12 mouse cellular contexts compared by ENCODE assay signal in the genomic region with DNA sequence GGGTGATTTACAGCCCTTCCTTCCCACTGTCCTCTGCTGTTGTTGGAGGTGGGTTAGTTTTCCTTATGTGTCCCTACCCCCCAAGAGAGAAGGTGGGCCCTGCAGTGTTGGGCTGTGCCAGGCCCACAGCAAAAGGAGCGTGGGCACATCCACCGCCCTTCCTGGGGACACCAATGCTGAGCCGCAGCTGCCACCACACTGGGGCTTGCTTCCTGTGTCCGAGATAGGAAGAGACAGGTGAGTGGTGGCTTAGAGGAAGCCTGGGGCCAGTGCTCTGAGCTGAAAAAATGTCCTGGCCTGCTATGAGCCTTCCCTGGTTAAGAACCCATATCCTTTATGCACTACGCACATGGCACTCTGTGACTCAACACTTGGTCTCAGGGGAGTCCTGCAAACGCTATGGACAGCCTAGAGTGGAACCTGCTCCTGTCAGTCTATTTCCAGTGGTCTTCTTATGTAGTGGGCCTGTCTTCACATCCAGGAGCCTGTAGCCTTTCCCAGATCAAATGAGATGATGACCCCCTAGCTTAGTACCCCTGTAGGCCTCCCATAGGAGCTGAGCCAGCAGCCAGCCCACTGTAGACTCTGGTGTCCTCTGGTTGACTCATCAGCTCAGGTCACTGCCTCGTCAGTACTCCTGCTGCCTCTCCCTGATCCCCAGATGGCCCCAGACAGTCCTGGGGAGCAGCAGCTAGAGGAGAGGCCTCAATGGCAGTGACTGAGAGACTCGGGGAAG. TPM values are rescaled to one million over a fixed set of nuclear protein-coding genes. Genes with fewer than 3 reads are reported as not detected.
DNase-seq lines count a peak whose midpoint lies in the region; ATAC-seq lines count a peak whose summit lies in the region.
"Had no signal": no experiment of that assay in that cellular context is flagged by ENCODE, and none has a peak within 500 bp of the region (broad histone marks: within the 10 kb centered on the region; RNA-seq: fewer than 3 reads in every experiment).

No protein-coding gene starts in this region.

- H3K4me3 ChIP-seq in heart, embryonic 14.5 days (ENCODE audit: control insufficient read depth in 1 of 2, insufficient read depth in 1 of 2, low read depth in 1 of 2, low read length in 2 of 2), result no peak overlapping the region
- no peak overlapping the region for H3K4me3 ChIP-seq in midbrain, embryonic 11.5 days (ENCODE audit: low read depth, low read length)
- H3K4me3 ChIP-seq in midbrain, embryonic 16.5 days (ENCODE audit: low read depth, low read length), result no peak overlapping the region
- H3K4me3 ChIP-seq: forebrain, embryonic 12.5 days had no signal

- no peaks in the 10 kb centered on the region for H3K27me3 ChIP-seq in heart, embryonic 14.5 days (ENCODE audit: control insufficient read depth, insufficient read depth, low read length)
- no peaks in the 10 kb centered on the region for H3K27me3 ChIP-seq in midbrain, embryonic 11.5 days (ENCODE audit: control insufficient read depth, insufficient read depth, low read length)
- H3K27me3 ChIP-seq in midbrain, embryonic 16.5 days (ENCODE audit: control insufficient read depth, insufficient read depth, low read depth, low read length), result no peaks in the 10 kb centered on the region
- H3K27me3 ChIP-seq: forebrain, embryonic 12.5 days; Patski had no signal

- H3K27ac ChIP-seq in heart, embryonic 14.5 days (replicated peaks in 1 of 2; ENCODE audit: control insufficient read depth in 1 of 2, insufficient read depth in 1 of 2, low read depth in 2 of 2, low read length in 2 of 2), result peak overlapping the region; percentile 40 to 62; a peak in 3 of 4 replicates
- no peak overlapping the region for H3K27ac ChIP-seq in midbrain, embryonic 11.5 days (ENCODE audit: low read depth, low read length)
- H3K27ac ChIP-seq in midbrain, embryonic 16.5 days (ENCODE audit: low read length), result no peak overlapping the region
- H3K27ac ChIP-seq: forebrain, embryonic 12.5 days had no signal

- no peaks in the 10 kb centered on the region for H3K9me3 ChIP-seq in heart, embryonic 14.5 days (ENCODE audit: control insufficient read depth, low read length)
- no peaks in the 10 kb centered on the region for H3K9me3 ChIP-seq in midbrain, embryonic 11.5 days (ENCODE audit: control insufficient read depth, low read length)
- H3K9me3 ChIP-seq in midbrain, embryonic 16.5 days (replicated peaks; ENCODE audit: control insufficient read depth, low read length, poor library complexity, severe bottlenecking), result no peaks in the 10 kb centered on the region
- H3K9me3 ChIP-seq: forebrain, embryonic 12.5 days had no signal

- H3K4me1 ChIP-seq in heart, embryonic 14.5 days (ENCODE audit: control insufficient read depth in 2 of 2, insufficient read depth in 2 of 2, low read length in 2 of 2), result peaks cover 45 to 52% of the 10 kb centered on the region in 2 experiments
- H3K4me1 ChIP-seq in midbrain, embryonic 11.5 days (ENCODE audit: control insufficient read depth, insufficient read depth, low read length), result peaks cover 2% of the 10 kb centered on the region; the same call in 1 of the 2 replicates
- peaks cover 4% of the 10 kb centered on the region; the same call in 1 of the 2 replicates for H3K4me1 ChIP-seq in midbrain, embryonic 16.5 days (ENCODE audit: control insufficient read depth, insufficient read depth, low read length)

- no peak for ATAC-seq in heart, embryonic 14.5 days (ENCODE audit: insufficient number of reproducible peaks, insufficient read depth, low FRiP score, low read depth)
- ATAC-seq in midbrain, embryonic 11.5 days (ENCODE audit: low FRiP score), result no peak
- ATAC-seq in midbrain, embryonic 16.5 days, result no peak
- ATAC-seq in hematopoietic stem cell, adult 5-6 weeks (replicated peaks in 1 of 2; ENCODE audit: insufficient read depth in 1 of 2, low FRiP score in 2 of 2, low TSS enrichment in 1 of 2, low read depth in 1 of 2, poor library complexity in 2 of 2, severe bottlenecking in 2 of 2), result 0 out of 4 replicates have a peak, but pooled peaks have one; percentile 13 to 15
- ATAC-seq: Patski had no signal

- no peak for DNase-seq in heart, postnatal 25 days (ENCODE audit: low spot score)
- DNase-seq in midbrain, embryonic 11.5 days (ENCODE audit: low spot score, missing footprints), result peak; percentile 72
- no peak for DNase-seq in cerebellum, adult 9-11 months
- DNase-seq in thymus, postnatal 0 days (ENCODE audit: low spot score), result no peak
- DNase-seq: cerebellum, adult 11 months; kidney, postnatal 10 days had no signal

- 61% methylated on average over 8 of the region's 8 CpGs for WGBS in heart, embryonic 14.5 days
- 79% methylated on average over 8 of the region's 8 CpGs for WGBS in midbrain, embryonic 11.5 days
- WGBS in midbrain, embryonic 16.5 days, result 90% methylated on average over 8 of the region's 8 CpGs

- H3K4me2 ChIP-seq in heart, embryonic 14.5 days (ENCODE audit: low read length), result no peak overlapping the region
- no peak overlapping the region for H3K4me2 ChIP-seq in midbrain, embryonic 11.5 days
- H3K4me2 ChIP-seq in midbrain, embryonic 16.5 days (ENCODE audit: low read length), result no peak overlapping the region
- H3K4me2 ChIP-seq: forebrain, embryonic 12.5 days; liver, embryonic 11.5 days had no signal

- intact Hi-C loops in heart, postnatal 25 days (cut with DNase I), result loop anchor here (5.0 kb wide), 1 partner anchor 64 kb away; no protein-coding TSS in a partner anchor

- H3K9ac ChIP-seq in heart, embryonic 14.5 days (ENCODE audit: low read length), result peak overlapping the region; percentile 12; the same call in 1 of the 2 replicates
- H3K9ac ChIP-seq in midbrain, embryonic 11.5 days (ENCODE audit: low read length), result no peak overlapping the region
- no peak overlapping the region for H3K9ac ChIP-seq in midbrain, embryonic 16.5 days (ENCODE audit: low read depth, low read length)
- H3K9ac ChIP-seq: forebrain, embryonic 12.5 days had no signal

- peaks cover 31% of the 10 kb centered on the region for H3K36me3 ChIP-seq in heart, embryonic 14.5 days (ENCODE audit: control insufficient read depth, insufficient read depth, low read length)
- H3K36me3 ChIP-seq in midbrain, embryonic 11.5 days (ENCODE audit: control insufficient read depth, insufficient read depth, low read length), result no peaks in the 10 kb centered on the region
- H3K36me3 ChIP-seq in midbrain, embryonic 16.5 days (ENCODE audit: control insufficient read depth, insufficient read depth, low read length), result no peaks in the 10 kb centered on the region

RNA-seq across cellular contexts. Expression of gene Emid1, which starts 41.0 kb away (rescaled TPM):
- polyA plus RNA-seq in heart, embryonic 14.5 days (2014; fragmentation: Nextera tagmentation; extraction: Ambion mirVana), result 5.4 and 6.8 TPM in 2 replicates
- 1 to 10 TPM; 2.1 to 2.2 TPM for total RNA-seq in heart, postnatal 25 days (2021)
- polyA plus RNA-seq in midbrain, embryonic 11.5 days (2014; fragmentation: Nextera tagmentation; extraction: Ambion mirVana), result 12.3 and 13.7 TPM in 2 replicates
- 9.5 and 12.4 TPM in 2 replicates for polyA plus RNA-seq in midbrain, embryonic 16.5 days (2015; fragmentation: Nextera tagmentation; extraction: Ambion mirVana)
- total RNA-seq in hematopoietic stem cell, adult 5-6 weeks (2017), result 16.0 and 16.7 TPM in 2 replicates
- 46.1 and 51.0 TPM in 2 replicates for polyA plus RNA-seq in thymus, postnatal 0 days (2015; fragmentation: Nextera tagmentation; extraction: Ambion mirVana)
- polyA plus RNA-seq: Patski had no signal

Comparison
In these comparisons a context has a peak if more than half of its experiments do, and no peak if none do; other contexts are left out.
1. ATAC-seq: peak in hematopoietic stem cell, adult 5-6 weeks (2 of 2); none in heart, embryonic 14.5 days (single experiment), midbrain, embryonic 11.5 days (single experiment) and midbrain, embryonic 16.5 days (single experiment).
2. H3K27ac ChIP-seq: peak in heart, embryonic 14.5 days (2 of 2); none in midbrain, embryonic 11.5 days (single experiment) and midbrain, embryonic 16.5 days (single experiment).